Mouse (Mus musculus) heart, postnatal 10 days (tissue): ENCODE measurements around the gene Vmn1r151. TPM values are rescaled to one million over a fixed set of nuclear protein-coding genes. Genes with fewer than 3 reads are reported as not detected.
"Not testable (repeated sequence)": the region's sequence is repeated elsewhere in the genome, so short reads cannot be mapped to it uniquely, and the experiment has no call there.

Experiments
- DNase-seq, 2 experiments: peaks; one replicate each; pipeline ENCODE4 v3.0.0; 2021
- intact Hi-C: fragments of 180-260 bp; cut with DNase I; formaldehyde crosslinking; loops from one replicate; pipeline ENCODE4 v1.15.1; 2025
- total RNA-seq, 2 experiments: library from RNA; stranded (reverse); gene quantifications; 2 replicates each; pipeline ENCODE4 v1.2.3; 2021

Vmn1r151 gene
- total RNA-seq, result not detected

GRCm38 (mm10) chr7:22499578-22499977, at the start of gene Vmn1r151:
Vmn1r151 (minus strand) TSS chr7:22499678.
- intact Hi-C loops, DNase-seq: not testable (repeated sequence)

DNA sequence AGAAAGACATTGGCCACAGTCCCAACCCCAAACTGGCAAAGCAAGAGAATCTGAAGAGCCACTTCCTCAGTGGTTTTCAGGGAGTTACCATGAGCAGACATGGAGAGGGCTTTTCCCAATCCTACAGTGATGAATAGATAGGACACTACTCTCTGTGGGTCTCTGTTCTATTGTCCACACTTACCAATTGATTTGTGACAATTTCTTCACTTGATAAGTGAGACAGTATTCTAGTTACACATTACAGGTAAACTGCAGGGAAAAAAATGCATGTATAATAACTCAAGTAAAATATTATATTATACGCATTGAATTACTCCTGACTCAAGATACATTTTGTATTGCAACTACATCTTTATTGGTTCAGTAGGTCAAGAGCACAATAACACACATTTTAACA, 35.3 kb upstream of the Vmn1r151 start, which contains the start of gene Gm8677:
Gm8677 (minus strand) TSS at position 101 of the 400 bp plus-strand sequence.
- intact Hi-C loops, result not testable (repeated sequence)

GRCm38 (mm10) chr7:22522667-22523066, 23.2 kb upstream of the Vmn1r151 start, which contains the start of gene Vmn1r152:
Vmn1r152 (plus strand) TSS chr7:22522967.
- DNase-seq, intact Hi-C loops: not testable (repeated sequence)

More for the DNA sequence above, 35.3 kb upstream of the Vmn1r151 start, which contains the start of gene Gm8677:
- DNase-seq, result not testable (repeated sequence)

DNA sequence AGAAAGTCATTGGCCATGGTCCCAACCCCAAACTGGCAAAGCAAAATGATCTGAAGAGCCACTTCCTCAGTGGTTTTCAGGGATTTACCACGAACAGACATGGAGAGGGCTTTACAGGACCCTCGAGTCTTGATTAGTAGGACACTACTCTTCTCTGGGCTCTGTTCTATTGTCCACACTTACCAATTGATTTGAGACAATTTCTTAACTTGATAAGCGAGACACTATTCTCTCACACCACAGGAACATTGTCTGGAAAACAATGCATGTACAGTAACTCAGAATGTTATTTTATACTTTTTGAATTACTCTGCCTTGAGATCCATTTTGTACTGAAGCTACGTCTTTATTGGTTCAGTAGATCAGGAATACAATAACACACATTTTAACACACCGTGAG, 35.5 kb downstream of the Vmn1r151 start, which contains the start of gene Gm10665:
Gm10665 (minus strand) TSS at position 101 of the 400 bp plus-strand sequence.
- DNase-seq, intact Hi-C loops: not testable (repeated sequence)

Other genes with a start within 250 kb of the Vmn1r151 start
- gene Gm4187, start 170.0 kb downstream of the Vmn1r151 start, total RNA-seq, result not detected
- gene Gm8660, start 128.6 kb downstream of the Vmn1r151 start, total RNA-seq, result not detected
- not detected for gene Vmn1r148, start 86.1 kb downstream of the Vmn1r151 start, total RNA-seq
- gene Vmn1r149, start 61.4 kb downstream of the Vmn1r151 start, total RNA-seq, result not detected
- gene Gm10665, start 35.6 kb downstream of the Vmn1r151 start, total RNA-seq, result not detected
- not detected for gene Vmn1r152, start 23.3 kb upstream of the Vmn1r151 start, total RNA-seq
- not detected for gene Gm8677, start 35.2 kb upstream of the Vmn1r151 start, total RNA-seq
- not detected for gene Gm4201, start 65.7 kb upstream of the Vmn1r151 start, total RNA-seq
- gene Gm4565, start 88.4 kb upstream of the Vmn1r151 start, total RNA-seq, result not detected
- gene Vmn1r155, start 158.3 kb upstream of the Vmn1r151 start, total RNA-seq, result not detected
- not detected for gene Gm8693, start 192.6 kb upstream of the Vmn1r151 start, total RNA-seq
- gene Gm4567, start 220.0 kb upstream of the Vmn1r151 start, total RNA-seq, result not detected